Mouse (Mus musculus) frontal cortex, adult (tissue): Measurements from ENCODE around the gene Sorbs1.

ENCODE experiments used
- ATAC-seq: cut with Nextera tagmentation; 2 replicates; pipeline ENCODE4 v1.9.2; 2017; ENCODE audit warnings: mild to moderate bottlenecking, moderate library complexity, mixed read lengths; ENCODE audit not compliant: low TSS enrichment

Sorbs1 gene

GRCm38 (mm10) chr19:40437651-40438068, 75.9 kb downstream of the Sorbs1 start:
- ATAC-seq = no peak

DNA sequence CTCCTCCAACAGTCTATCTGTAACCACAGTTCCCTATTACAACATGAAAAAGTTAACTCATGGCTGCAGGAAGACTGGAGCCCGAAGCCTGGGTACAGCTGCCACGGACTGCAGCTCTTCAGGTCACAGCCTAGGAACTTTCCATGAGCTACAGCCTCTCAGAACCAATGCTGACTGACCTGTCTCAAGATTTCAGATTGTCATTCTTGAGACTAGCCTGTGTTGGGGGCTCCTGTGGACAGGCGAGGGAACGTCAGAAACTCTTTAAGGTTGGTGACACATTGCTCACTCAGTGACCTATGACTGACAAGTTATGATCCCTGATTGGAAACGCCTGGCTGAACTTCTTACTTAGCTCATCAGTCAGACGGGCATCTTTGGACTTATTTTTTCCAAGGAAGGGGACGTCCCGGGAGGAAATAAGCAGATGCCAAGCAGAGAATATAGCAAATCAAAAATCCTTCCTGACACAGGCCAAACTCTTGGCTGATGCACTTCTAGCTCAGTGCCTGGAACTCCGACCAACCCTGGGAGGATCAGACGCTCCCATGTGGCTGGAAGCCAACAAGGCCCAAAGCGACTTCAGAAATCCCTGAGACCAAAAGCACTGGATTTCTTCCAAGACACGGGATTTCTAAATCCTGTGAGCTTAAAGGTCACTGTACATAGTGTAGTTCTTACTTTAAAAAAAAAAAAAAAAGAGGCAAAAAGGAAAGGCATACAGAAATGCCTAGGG, 76.9 kb downstream of the Sorbs1 start:
- ATAC-seq = no peak

DNA sequence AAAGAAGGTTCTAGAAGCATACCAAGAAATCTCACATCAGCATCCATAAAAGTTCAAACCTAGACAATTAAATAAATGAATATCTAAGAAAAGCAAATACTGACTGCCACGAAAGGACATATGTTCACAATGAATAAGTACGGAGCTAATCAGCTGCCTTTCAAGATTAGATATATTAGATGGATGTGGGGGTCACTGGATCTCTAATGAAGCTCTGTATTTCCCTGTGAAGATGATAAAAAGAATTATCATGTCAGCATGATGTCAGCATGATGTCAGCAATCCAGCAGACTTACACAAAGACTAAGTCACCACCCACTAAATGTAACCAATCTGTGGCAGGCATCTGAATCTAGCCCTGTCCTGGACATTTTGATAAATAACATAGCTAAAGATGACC, 77.8 kb downstream of the Sorbs1 start:
- ATAC-seq = no peak

- ATAC-seq = no peak
Measured at GRCm38 (mm10) chr19:40435045-40435444, 78.5 kb downstream of the Sorbs1 start.

DNA sequence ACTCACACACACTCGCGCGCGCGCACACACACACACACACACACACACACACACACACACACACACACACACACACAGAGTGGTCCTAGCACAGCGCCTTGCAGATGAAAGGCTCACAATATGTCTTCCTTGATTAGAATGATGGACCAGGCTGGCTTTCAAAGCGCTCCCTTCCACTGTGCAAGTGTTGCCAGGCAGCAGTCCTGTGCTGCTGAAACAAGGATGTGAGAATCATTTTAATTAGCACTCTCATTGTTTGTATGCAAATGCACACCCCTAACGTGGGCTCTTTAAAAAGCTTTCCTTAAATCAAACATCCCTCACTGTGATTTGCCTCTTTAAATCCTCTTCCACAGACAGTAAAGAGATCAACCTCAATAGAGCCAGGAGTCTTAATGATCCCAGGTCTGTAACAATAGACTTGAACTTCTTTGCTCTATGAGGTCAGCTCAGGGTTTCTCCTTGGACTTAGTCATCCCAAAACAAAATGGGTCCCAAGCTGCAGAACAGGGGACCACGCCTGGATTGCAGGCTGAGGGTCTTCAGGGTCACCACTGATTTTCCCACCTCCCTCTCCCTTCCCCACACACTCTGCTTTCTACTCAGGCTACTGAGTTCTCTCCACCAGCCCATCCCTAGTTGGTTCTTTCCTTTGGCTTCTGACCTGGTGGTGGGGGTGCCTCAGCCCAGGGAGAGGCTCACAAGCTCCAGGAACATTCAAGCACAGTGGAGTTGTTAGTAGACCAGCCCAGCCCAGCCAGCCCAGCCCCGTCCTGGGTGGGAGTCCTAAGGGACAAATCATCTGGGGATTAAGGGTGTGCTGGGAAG, 79.3 kb downstream of the Sorbs1 start:
- ATAC-seq = peak; percentile 48

- ATAC-seq = no peak
Measured at GRCm38 (mm10) chr19:40433316-40433912, 80.2 kb downstream of the Sorbs1 start.

DNA sequence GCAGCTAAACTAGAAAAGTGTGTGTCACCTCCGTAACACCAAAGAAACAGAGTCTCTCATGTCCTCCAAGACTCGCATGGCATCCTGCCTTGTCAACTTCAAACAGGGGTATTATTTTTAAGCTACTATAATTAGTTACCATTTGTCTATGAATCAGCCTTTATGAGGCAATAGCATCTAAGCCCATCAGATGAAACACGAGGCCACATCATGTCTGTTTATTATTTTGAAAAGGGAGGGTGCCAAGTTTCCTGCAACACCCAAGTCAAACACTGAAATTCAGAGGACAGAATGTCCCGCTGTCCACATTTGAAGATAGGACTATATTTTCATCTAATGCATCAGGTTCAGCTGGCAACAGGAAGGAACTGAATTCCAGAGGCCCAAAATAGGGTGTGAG, 81.6 kb downstream of the Sorbs1 start:
- no peak for ATAC-seq

DNA sequence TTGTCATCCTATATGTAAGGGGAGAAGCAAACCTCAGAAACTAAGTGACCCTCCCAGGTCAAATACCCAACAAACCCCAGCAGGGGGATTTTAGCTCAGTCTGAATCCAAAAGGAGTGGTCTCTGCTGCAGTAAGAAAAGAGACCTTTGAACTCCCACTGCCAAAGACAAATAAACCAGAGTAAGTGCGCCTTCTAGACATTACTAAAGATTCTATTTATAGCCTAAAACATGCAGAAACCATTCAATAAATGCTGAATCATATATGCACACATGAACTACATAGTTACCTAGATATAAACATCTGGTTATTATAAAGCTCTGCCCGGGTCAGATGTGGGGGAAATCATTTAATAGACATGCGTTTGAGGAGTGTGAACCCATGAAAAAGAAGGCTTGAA, 84.0 kb downstream of the Sorbs1 start:
- ATAC-seq = no peak

DNA sequence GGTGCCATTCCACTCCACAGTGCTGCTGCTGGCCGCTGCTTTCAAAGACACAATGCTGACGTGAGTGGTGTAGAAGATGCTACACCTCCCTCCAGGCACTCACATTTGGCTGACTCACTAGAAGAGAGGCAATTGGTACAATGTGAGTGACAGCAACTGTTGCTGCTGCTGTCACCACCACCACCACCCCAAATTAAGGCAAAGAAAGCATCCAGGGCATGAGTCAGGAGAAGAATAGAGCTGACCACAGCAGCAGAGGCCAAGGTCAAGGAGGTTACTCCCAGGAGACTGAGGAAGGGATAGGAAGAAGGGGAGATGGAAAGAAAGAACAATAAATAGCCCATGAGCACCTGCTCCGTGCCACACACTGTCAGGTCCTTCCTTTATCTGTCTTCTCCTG, 84.4 kb downstream of the Sorbs1 start:
- ATAC-seq = no peak

- peak; percentile 23; the same call in 1 of the 2 replicates for ATAC-seq
Measured at GRCm38 (mm10) chr19:40426103-40426960, 87.2 kb downstream of the Sorbs1 start.

GRCm38 (mm10) chr19:40425326-40425725, 88.3 kb downstream of the Sorbs1 start:
- no peak for ATAC-seq

DNA sequence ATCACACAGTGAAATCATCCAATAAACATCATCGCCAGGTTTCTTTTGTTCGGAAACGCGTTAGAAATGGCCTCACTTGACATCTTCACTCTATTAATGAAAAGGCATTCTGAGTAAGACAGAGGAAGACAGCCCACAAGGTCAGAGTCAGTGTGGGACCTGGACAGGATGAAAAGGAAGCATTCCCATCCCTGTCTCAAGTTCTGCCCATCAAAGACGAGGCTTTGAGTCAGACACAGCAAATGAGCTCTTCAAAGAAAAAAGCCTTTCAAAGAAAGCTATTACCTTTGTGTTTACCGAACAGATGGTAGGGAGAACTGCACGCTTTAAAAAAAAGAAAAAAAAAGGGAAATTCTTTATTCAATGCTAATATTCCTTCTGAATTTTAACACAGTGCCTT, 92.5 kb downstream of the Sorbs1 start:
- ATAC-seq = no peak

GRCm38 (mm10) chr19:40419315-40419714, 94.3 kb downstream of the Sorbs1 start:
- ATAC-seq = no peak

- ATAC-seq = peak; percentile 96
Measured at GRCm38 (mm10) chr19:40417155-40417821, 96.3 kb downstream of the Sorbs1 start.

GRCm38 (mm10) chr19:40415725-40416124, 97.9 kb downstream of the Sorbs1 start:
- no peak for ATAC-seq

DNA sequence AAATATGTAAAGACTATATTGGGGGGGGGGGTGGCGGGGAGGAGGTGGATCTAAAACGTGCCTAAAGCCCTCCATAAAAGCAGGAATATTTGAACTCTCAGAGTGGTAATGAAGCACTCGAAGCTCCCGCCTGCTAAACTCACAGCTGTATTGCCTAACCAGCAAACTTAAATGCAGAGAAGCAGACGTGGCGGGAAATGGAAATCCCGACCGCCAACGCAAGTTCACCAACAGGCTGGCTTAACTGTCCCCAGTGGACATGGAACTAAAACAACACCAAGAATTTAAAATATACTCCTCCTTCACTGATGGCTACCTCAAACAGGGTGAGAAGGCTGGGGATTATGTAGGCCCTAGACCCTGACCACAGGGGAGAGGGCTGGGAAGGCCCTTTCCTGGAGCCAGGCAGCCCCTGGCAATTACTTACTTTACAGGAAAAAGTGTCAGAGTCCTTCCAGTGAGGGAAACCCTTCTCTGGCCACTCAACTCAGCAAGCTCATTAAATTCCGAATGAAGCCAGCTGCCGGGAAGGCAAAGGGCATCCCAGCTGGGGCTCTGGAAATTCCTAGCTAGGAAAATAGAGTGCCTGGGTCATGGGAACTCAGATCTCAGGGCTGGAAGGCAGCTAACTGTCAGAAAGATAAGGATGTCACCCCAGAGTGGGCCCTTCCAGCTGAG, 98.6 kb downstream of the Sorbs1 start:
- ATAC-seq = no peak

- ATAC-seq = no peak
Measured at GRCm38 (mm10) chr19:40414386-40414785, 99.2 kb downstream of the Sorbs1 start.

DNA sequence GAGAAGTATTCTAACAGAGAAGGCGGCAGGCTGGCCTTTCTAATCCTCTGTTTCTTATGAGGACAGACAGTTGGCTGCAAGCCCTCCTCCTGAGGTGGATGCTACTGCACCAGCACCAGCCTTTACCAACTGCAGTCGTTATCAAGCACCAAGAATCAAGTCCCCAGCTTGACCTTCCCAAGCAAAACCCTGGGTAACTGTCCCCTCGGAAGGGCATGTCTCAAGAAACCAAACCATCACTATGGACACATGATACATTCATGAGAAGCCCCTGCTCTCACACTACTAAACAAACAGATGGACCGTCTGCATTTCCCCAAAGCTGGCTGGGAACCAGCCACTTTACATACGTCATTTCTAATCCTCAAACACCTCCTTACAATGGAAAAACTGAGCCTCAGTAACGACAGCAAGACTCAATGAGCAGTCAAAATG, 102.2 kb downstream of the Sorbs1 start:
- no peak for ATAC-seq

GRCm38 (mm10) chr19:40410511-40410910, 103.1 kb downstream of the Sorbs1 start:
- no peak for ATAC-seq

DNA sequence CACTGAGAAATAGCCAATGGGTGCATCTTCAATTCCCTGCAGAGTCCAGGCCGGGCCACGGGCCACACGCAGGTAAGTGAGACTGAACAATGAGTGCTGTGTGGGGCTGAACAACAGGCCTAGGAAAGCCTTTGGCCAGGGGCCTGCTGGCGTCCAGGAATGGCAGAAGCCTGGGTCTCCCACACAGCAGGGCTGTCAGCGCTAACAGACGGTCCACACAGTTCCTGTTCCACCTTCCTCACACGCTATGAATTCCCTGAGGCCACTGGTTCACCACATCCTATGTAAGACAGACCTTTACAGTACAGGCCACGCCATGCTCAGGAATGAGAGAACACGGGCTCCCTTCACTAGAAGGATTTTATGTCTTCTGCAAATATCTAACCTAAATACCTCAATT, 103.5 kb downstream of the Sorbs1 start:
- ATAC-seq = no peak
